Mouse (Mus musculus) olfactory bulb, adult 2 months (tissue): ENCODE data around the gene Rab13.

Experiments used
- CTCF ChIP-seq: fragments of 200-500 bp; IDR thresholded peaks from 2 replicates; pipeline ENCODE4 v1.5.1; 2012; ENCODE audit warnings: low read depth, mild to moderate bottlenecking, low read length, moderate library complexity; ENCODE audit not compliant: insufficient read depth
- POLR2A ChIP-seq: fragments of 200-500 bp; IDR thresholded peaks from 2 replicates; pipeline ENCODE4 v1.6.1; 2012; ENCODE audit warnings: mild to moderate bottlenecking, low read depth, low read length, moderate library complexity; ENCODE audit not compliant: insufficient read depth

DNA sequence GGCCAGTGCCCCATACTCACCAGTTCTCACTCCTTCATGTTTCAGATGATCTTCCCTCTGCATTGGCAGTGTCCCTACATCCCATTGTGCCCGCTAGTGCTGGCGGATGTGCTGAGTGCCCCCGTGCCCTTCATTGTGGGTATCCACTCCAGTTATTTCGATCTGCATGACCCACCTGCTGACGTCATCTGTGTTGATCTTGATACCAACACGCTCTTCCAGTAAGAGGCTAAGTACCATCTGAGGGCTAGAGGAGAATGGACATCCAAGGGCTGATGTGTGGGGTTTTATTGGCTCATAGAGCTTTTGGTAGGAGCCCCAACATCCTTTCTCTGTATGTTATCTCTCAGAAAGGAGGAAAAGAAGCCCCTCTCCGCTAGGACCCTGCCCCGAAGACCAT, 57.3 kb downstream of the Rab13 start:
- TF ChIP-seq CTCF (no peak), POLR2A (no peak)
